Mouse (Mus musculus): ENCODE results near the gene Mfsd14a.

Gene Mfsd14a

GRCm38 (mm10) chr3:116652033-116652446 is 10.4 kb downstream of the Mfsd14a start:
- DNase-seq: no peak

- no peak for DNase-seq
Observed at GRCm38 (mm10) chr3:116650698-116651097, 11.8 kb downstream of the Mfsd14a start.

- DNase-seq: no peak
Observed at GRCm38 (mm10) chr3:116648805-116649204, 13.7 kb downstream of the Mfsd14a start.

GRCm38 (mm10) chr3:116646387-116646786 is 16.1 kb downstream of the Mfsd14a start:
- DNase-seq: no peak

GRCm38 (mm10) chr3:116642373-116642772 is 20.1 kb downstream of the Mfsd14a start:
- no peak for DNase-seq

GRCm38 (mm10) chr3:116641811-116642371 is 20.6 kb downstream of the Mfsd14a start:
- DNase-seq: no peak

GRCm38 (mm10) chr3:116640024-116640423 is 22.5 kb downstream of the Mfsd14a start:
- no peak for DNase-seq

- DNase-seq: no peak
Observed at GRCm38 (mm10) chr3:116638572-116638971, 23.9 kb downstream of the Mfsd14a start.

GRCm38 (mm10) chr3:116637693-116638476 is 24.6 kb downstream of the Mfsd14a start:
- no peak for DNase-seq

- DNase-seq: no peak
Observed at GRCm38 (mm10) chr3:116635799-116636198, 26.7 kb downstream of the Mfsd14a start.

GRCm38 (mm10) chr3:116634853-116635252 is 27.6 kb downstream of the Mfsd14a start:
- no peak for DNase-seq

GRCm38 (mm10) chr3:116634091-116634490 is 28.4 kb downstream of the Mfsd14a start:
- DNase-seq: no peak

GRCm38 (mm10) chr3:116632971-116633370 is 29.5 kb downstream of the Mfsd14a start:
- DNase-seq: no peak

- no peak for DNase-seq
Observed at GRCm38 (mm10) chr3:116631459-116631858, 31.0 kb downstream of the Mfsd14a start.

- no peak for DNase-seq
Observed at GRCm38 (mm10) chr3:116622641-116623040, 39.8 kb downstream of the Mfsd14a start.

GRCm38 (mm10) chr3:116620636-116621370 is 41.7 kb downstream of the Mfsd14a start:
- no peak for DNase-seq

- no peak for DNase-seq
Observed at GRCm38 (mm10) chr3:116618855-116619254, 43.6 kb downstream of the Mfsd14a start.

GRCm38 (mm10) chr3:116615318-116616068 is 47.0 kb downstream of the Mfsd14a start:
- DNase-seq: no peak

GRCm38 (mm10) chr3:116614295-116614892 is 48.1 kb downstream of the Mfsd14a start, which contains the start of gene Trmt13:
Gene Trmt13 (minus strand): TSS chr3:116614587.
- no peak for DNase-seq

- no peak for DNase-seq
Observed at GRCm38 (mm10) chr3:116604570-116604969, 57.9 kb downstream of the Mfsd14a start.

GRCm38 (mm10) chr3:116601781-116602180 is 60.7 kb downstream of the Mfsd14a start:
- no peak for DNase-seq

GRCm38 (mm10) chr3:116601005-116601404 is 61.5 kb downstream of the Mfsd14a start:
- no peak for DNase-seq

GRCm38 (mm10) chr3:116599705-116600104 is 62.8 kb downstream of the Mfsd14a start:
- DNase-seq: no peak
